In genomic region chr4:141478794-141479193, GRCm38 (mm10) we compare ENCODE assay signal across 15 mouse cellular contexts. TPM values are rescaled to one million over a fixed set of nuclear protein-coding genes. Genes with fewer than 3 reads are reported as not detected.
DNase-seq lines count a peak whose midpoint lies in the region; ATAC-seq and TF ChIP-seq lines count a peak whose summit lies in the region.
"Had no signal": no experiment of that assay in that cellular context is flagged by ENCODE, and none has a peak within 500 bp of the region (broad histone marks: within the 10 kb centered on the region; RNA-seq: fewer than 3 reads in every experiment).

No protein-coding gene starts in this region.

- H3K9ac ChIP-seq in midbrain, embryonic 15.5 days = no peak overlapping the region
- H3K9ac ChIP-seq in midbrain, embryonic 14.5 days (replicated peaks; ENCODE audit: low read length) = no peak overlapping the region
- H3K9ac ChIP-seq in embryonic facial prominence, embryonic 14.5 days (ENCODE audit: low read depth, low read length) = no peak overlapping the region
- H3K9ac ChIP-seq in stomach, embryonic 15.5 days = no peak overlapping the region

- no peak overlapping the region for H3K4me3 ChIP-seq in gastrocnemius, adult 2 months
- H3K4me3 ChIP-seq in midbrain, embryonic 15.5 days = no peak overlapping the region
- H3K4me3 ChIP-seq in midbrain, embryonic 14.5 days (replicated peaks; ENCODE audit: low read depth, low read length) = no peak overlapping the region
- H3K4me3 ChIP-seq in embryonic facial prominence, embryonic 14.5 days (ENCODE audit: low read depth, low read length) = no peak overlapping the region
- H3K4me3 ChIP-seq in stomach, embryonic 15.5 days (replicated peaks) = no peak overlapping the region

- no peaks in the 10 kb centered on the region for H3K4me1 ChIP-seq in midbrain, embryonic 15.5 days
- H3K4me1 ChIP-seq in midbrain, embryonic 14.5 days (ENCODE audit: control insufficient read depth, insufficient read depth, low read length) = no peaks in the 10 kb centered on the region
- no peaks in the 10 kb centered on the region for H3K4me1 ChIP-seq in embryonic facial prominence, embryonic 14.5 days (ENCODE audit: control insufficient read depth, insufficient read depth, low read length)
- no peaks in the 10 kb centered on the region for H3K4me1 ChIP-seq in stomach, embryonic 15.5 days

- H3K36me3 ChIP-seq in midbrain, embryonic 15.5 days (replicated peaks) = peaks cover 76% of the 10 kb centered on the region
- peaks cover 97% of the 10 kb centered on the region for H3K36me3 ChIP-seq in midbrain, embryonic 14.5 days (ENCODE audit: control insufficient read depth, insufficient read depth, low read length)
- peaks cover 95% of the 10 kb centered on the region for H3K36me3 ChIP-seq in embryonic facial prominence, embryonic 14.5 days (ENCODE audit: control insufficient read depth, insufficient read depth, low read length)
- peaks cover 80% of the 10 kb centered on the region for H3K36me3 ChIP-seq in stomach, embryonic 15.5 days

- no peaks in the 10 kb centered on the region for H3K27me3 ChIP-seq in midbrain, embryonic 15.5 days (replicated peaks)
- no peaks in the 10 kb centered on the region for H3K27me3 ChIP-seq in midbrain, embryonic 14.5 days (ENCODE audit: control insufficient read depth, insufficient read depth, low read length)
- no peaks in the 10 kb centered on the region for H3K27me3 ChIP-seq in embryonic facial prominence, embryonic 14.5 days (replicated peaks; ENCODE audit: control insufficient read depth, insufficient read depth, low read length)
- no peaks in the 10 kb centered on the region for H3K27me3 ChIP-seq in stomach, embryonic 15.5 days (replicated peaks)

- 93% methylated on average over 32 of the region's 32 CpGs for WGBS in midbrain, embryonic 15.5 days
- WGBS in midbrain, embryonic 14.5 days = 94% methylated on average over 32 of the region's 32 CpGs
- WGBS in embryonic facial prominence, embryonic 14.5 days = 95% methylated on average over 32 of the region's 32 CpGs
- WGBS in stomach, embryonic 15.5 days = 94% methylated on average over 32 of the region's 32 CpGs

- no peaks in the 10 kb centered on the region for H3K9me3 ChIP-seq in midbrain, embryonic 15.5 days
- H3K9me3 ChIP-seq in midbrain, embryonic 14.5 days (ENCODE audit: control insufficient read depth, low read length) = no peaks in the 10 kb centered on the region
- H3K9me3 ChIP-seq in embryonic facial prominence, embryonic 14.5 days (ENCODE audit: control insufficient read depth, low read length) = no peaks in the 10 kb centered on the region
- H3K9me3 ChIP-seq in stomach, embryonic 15.5 days = no peaks in the 10 kb centered on the region

- peak overlapping the region; percentile 80 for H3K27ac ChIP-seq in gastrocnemius, adult 2 months
- peak overlapping the region; percentile 66 for H3K27ac ChIP-seq in midbrain, embryonic 15.5 days
- no peak overlapping the region for H3K27ac ChIP-seq in midbrain, embryonic 14.5 days (replicated peaks; ENCODE audit: low read depth, low read length)
- peak overlapping the region; percentile 76 for H3K27ac ChIP-seq in embryonic facial prominence, embryonic 14.5 days (replicated peaks; ENCODE audit: low read depth, low read length)
- peak overlapping the region; percentile 90 for H3K27ac ChIP-seq in stomach, embryonic 15.5 days

- ATAC-seq in midbrain, embryonic 15.5 days (replicated peaks) = no peak
- ATAC-seq in midbrain, embryonic 14.5 days (ENCODE audit: low FRiP score, low TSS enrichment) = no peak
- no peak for ATAC-seq in embryonic facial prominence, embryonic 14.5 days (ENCODE audit: low read depth)
- ATAC-seq in stomach, embryonic 15.5 days (ENCODE audit: insufficient read depth, low FRiP score, low read depth) = no peak
- ATAC-seq: CD4-positive, CD25-positive, alpha-beta regulatory T cell, adult 4 months had no signal

- DNase-seq in gastrocnemius, adult 2 months = no peak
- no peak for DNase-seq in gastrocnemius, adult 8-10 months (ENCODE audit: low spot score in 2 of 2)
- no peak for DNase-seq in midbrain, embryonic 14.5 days
- DNase-seq in embryonic facial prominence, embryonic 14.5 days (ENCODE audit: low spot score) = no peak
- DNase-seq in adrenal gland, adult 8-10 months = no peak
- DNase-seq in natural killer cell, adult 2 months (ENCODE audit: low spot score in 2 of 2) = no peak
- DNase-seq: kidney, postnatal 4 days; lung, adult 2 months; retina, postnatal 1 day had no signal

- intact Hi-C loops in gastrocnemius, adult 2 months (cut with DNase I) = no loop called here

- H3K4me2 ChIP-seq in midbrain, embryonic 15.5 days = no peak overlapping the region
- H3K4me2 ChIP-seq in midbrain, embryonic 14.5 days (ENCODE audit: low read length) = no peak overlapping the region
- no peak overlapping the region for H3K4me2 ChIP-seq in embryonic facial prominence, embryonic 14.5 days (ENCODE audit: low read depth, low read length)
- no peak overlapping the region for H3K4me2 ChIP-seq in stomach, embryonic 15.5 days

- no peak for TF ChIP-seq CTCF in gastrocnemius, adult 2 months (IDR thresholded peaks at IDR 0.05)

RNA-seq across cellular contexts. Expression of gene Zbtb17, which starts 34.3 kb away (rescaled TPM):
- 10 to 100 TPM; 30.2 to 30.6 TPM for total RNA-seq in gastrocnemius, adult 2 months (2021)
- 10 to 100 TPM; 30.2 to 38.3 (median 33.0) TPM for total RNA-seq in gastrocnemius, adult 8-10 months (2022)
- 49.4 and 49.7 TPM in 2 replicates for polyA plus RNA-seq in midbrain, embryonic 15.5 days (2015; fragmentation: Nextera tagmentation; extraction: Ambion mirVana)
- 42.0 and 49.2 TPM in 2 replicates for polyA plus RNA-seq in midbrain, embryonic 14.5 days (2014; fragmentation: Nextera tagmentation; extraction: Ambion mirVana)
- 22.0 and 28.7 TPM in 2 replicates for polyA plus RNA-seq in embryonic facial prominence, embryonic 14.5 days (2014; fragmentation: Nextera tagmentation; extraction: Ambion mirVana)
- 27.5 and 30.9 TPM in 2 replicates for polyA plus RNA-seq in stomach, embryonic 15.5 days (2015; fragmentation: Nextera tagmentation; extraction: Ambion mirVana)
- 10 to 100 TPM; 14.8 to 25.6 (median 19.5) TPM for total RNA-seq in adrenal gland, adult 8-10 months (2022)

RNA-seq across cellular contexts. Expression of gene Srarp, which starts 42.9 kb away (rescaled TPM):
- 1 to 10 TPM in 1 of 2 experiments, under 1 TPM in 1; 0.92 to 1.6 TPM for total RNA-seq in gastrocnemius, adult 2 months (2021)
- under 1 TPM in 3 of 4 experiments, not detected in 1; 0.32 to 0.54 (median 0.36) TPM for total RNA-seq in gastrocnemius, adult 8-10 months (2022)
- polyA plus RNA-seq in midbrain, embryonic 15.5 days (2015; fragmentation: Nextera tagmentation; extraction: Ambion mirVana) = 0.32 and 0.50 TPM in 2 replicates
- 0.24 and 0.74 TPM in 2 replicates for polyA plus RNA-seq in midbrain, embryonic 14.5 days (2014; fragmentation: Nextera tagmentation; extraction: Ambion mirVana)
- polyA plus RNA-seq in embryonic facial prominence, embryonic 14.5 days (2014; fragmentation: Nextera tagmentation; extraction: Ambion mirVana) = not detected in 2 replicates
- not detected in 2 replicates for polyA plus RNA-seq in stomach, embryonic 15.5 days (2015; fragmentation: Nextera tagmentation; extraction: Ambion mirVana)
- under 1 TPM in 1 of 4 experiments, not detected in 3; 0.68 TPM for total RNA-seq in adrenal gland, adult 8-10 months (2022)
- total RNA-seq: adrenal gland, postnatal 4 days; monocyte, adult 5-6 weeks had no signal
- polyA plus RNA-seq: CD4-positive, CD25-positive, alpha-beta regulatory T cell, adult 4 months had no signal

RNA-seq across cellular contexts. Expression of gene Hspb7, which starts 58.2 kb away (rescaled TPM):
- total RNA-seq in gastrocnemius, adult 2 months (2021) = 100 to 1,000 TPM; 223 to 468 TPM
- 100 to 1,000 TPM; 243 to 314 (median 275) TPM for total RNA-seq in gastrocnemius, adult 8-10 months (2022)
- 0.14 TPM in 1 of 2 replicates, not detected in the other for polyA plus RNA-seq in midbrain, embryonic 15.5 days (2015; fragmentation: Nextera tagmentation; extraction: Ambion mirVana)
- not detected in 2 replicates for polyA plus RNA-seq in midbrain, embryonic 14.5 days (2014; fragmentation: Nextera tagmentation; extraction: Ambion mirVana)
- polyA plus RNA-seq in embryonic facial prominence, embryonic 14.5 days (2014; fragmentation: Nextera tagmentation; extraction: Ambion mirVana) = 3.4 and 8.8 TPM in 2 replicates
- polyA plus RNA-seq in stomach, embryonic 15.5 days (2015; fragmentation: Nextera tagmentation; extraction: Ambion mirVana) = 2.4 and 2.8 TPM in 2 replicates
- under 1 TPM; 0.38 to 0.97 (median 0.57) TPM for total RNA-seq in adrenal gland, adult 8-10 months (2022)
- total RNA-seq: left cerebral cortex, postnatal 4 days; monocyte, adult 5-6 weeks had no signal
- polyA plus RNA-seq: CD4-positive, CD25-positive, alpha-beta regulatory T cell, adult 4 months had no signal

RNA-seq across cellular contexts. Expression of gene Spen, which starts 59.6 kb away (rescaled TPM):
- 10 to 100 TPM; 23.3 to 25.1 TPM for total RNA-seq in gastrocnemius, adult 2 months (2021)
- 10 to 100 TPM; 17.0 to 23.9 (median 23.5) TPM for total RNA-seq in gastrocnemius, adult 8-10 months (2022)
- 19.4 and 20.0 TPM in 2 replicates for polyA plus RNA-seq in midbrain, embryonic 15.5 days (2015; fragmentation: Nextera tagmentation; extraction: Ambion mirVana)
- 17.3 and 23.9 TPM in 2 replicates for polyA plus RNA-seq in midbrain, embryonic 14.5 days (2014; fragmentation: Nextera tagmentation; extraction: Ambion mirVana)
- 9.4 and 12.5 TPM in 2 replicates for polyA plus RNA-seq in embryonic facial prominence, embryonic 14.5 days (2014; fragmentation: Nextera tagmentation; extraction: Ambion mirVana)
- 8.4 and 10.4 TPM in 2 replicates for polyA plus RNA-seq in stomach, embryonic 15.5 days (2015; fragmentation: Nextera tagmentation; extraction: Ambion mirVana)
- total RNA-seq in adrenal gland, adult 8-10 months (2022) = 10 to 100 TPM; 53.0 to 94.3 (median 63.4) TPM
